In the genomic region with DNA sequence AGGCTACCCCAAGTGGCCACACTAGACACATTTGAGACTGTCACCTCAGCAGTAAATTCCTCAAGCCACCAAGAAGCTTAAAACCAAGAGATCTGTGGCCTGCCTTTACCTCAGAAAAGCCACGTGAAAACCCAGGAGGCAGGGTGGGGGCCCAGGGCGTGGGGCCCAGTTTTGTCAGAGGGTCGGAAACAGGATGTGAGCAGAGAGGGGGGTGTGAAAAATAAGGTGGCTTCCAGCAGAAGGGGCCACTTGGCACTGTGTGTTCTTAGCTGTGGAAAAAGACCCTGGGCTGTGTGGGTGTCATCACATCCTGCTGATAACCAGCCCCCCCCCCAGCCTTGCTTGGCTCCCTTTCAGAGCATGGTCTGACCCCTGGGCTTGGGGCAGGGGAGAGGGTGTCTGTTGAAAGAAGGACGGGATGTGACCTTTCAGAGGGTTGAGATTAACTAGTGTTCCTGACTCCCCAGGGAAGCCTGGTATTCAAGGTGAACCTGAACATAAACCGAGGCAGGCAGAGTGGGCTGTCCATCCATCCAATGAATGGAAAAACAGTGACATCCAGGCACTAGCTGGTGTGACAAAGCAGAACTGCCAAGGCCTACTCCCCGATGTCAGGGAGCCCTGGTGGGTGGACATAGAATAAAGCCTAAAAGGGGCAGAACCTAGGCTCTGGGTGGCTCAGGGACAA, we compare ENCODE assay signal across 11 mouse cellular contexts. TPM values are rescaled to one million over a fixed set of nuclear protein-coding genes. Genes with fewer than 3 reads are reported as not detected.
DNase-seq lines count a peak whose midpoint lies in the region; ATAC-seq and TF ChIP-seq lines count a peak whose summit lies in the region.
"Had no signal": no experiment of that assay in that cellular context is flagged by ENCODE, and none has a peak within 500 bp of the region (broad histone marks: within the 10 kb centered on the region; RNA-seq: fewer than 3 reads in every experiment).

No protein-coding gene starts in this region.

- no peak for TF ChIP-seq CTCF in gastrocnemius, adult 2 months (IDR thresholded peaks at IDR 0.05)

- intact Hi-C loops in left cerebral cortex, postnatal 10 days (cut with DNase I): no loop called here
- intact Hi-C loops in gastrocnemius, adult 2 months (cut with DNase I): no loop called here
- intact Hi-C loops in left cerebral cortex, postnatal 25 days (cut with DNase I): no loop called here

- H3K4me3 ChIP-seq in gastrocnemius, adult 2 months: no peak overlapping the region
- H3K4me3 ChIP-seq: hindbrain, embryonic 13.5 days; limb, embryonic 12.5 days had no signal

- ATAC-seq in inflammation-experienced regulatory T-cells, adult 6 months: peak; percentile 67
- peak; percentile 59 for ATAC-seq in neutrophil, adult 5-6 weeks (ENCODE audit: extremely low read depth, insufficient number of reproducible peaks, low FRiP score, poor library complexity, severe bottlenecking)

- no peak overlapping the region for H3K27ac ChIP-seq in gastrocnemius, adult 2 months
- H3K27ac ChIP-seq: hindbrain, embryonic 13.5 days; limb, embryonic 12.5 days had no signal

- DNase-seq in B cell, adult 2 months: peak; percentile 84 to 86
- peak; percentile 87 to 93 for DNase-seq in CD8-positive naive resting alpha-beta T cell, adult 2 months (ENCODE audit: low read depth in 2 of 2, low spot score in 2 of 2)
- no peak for DNase-seq in cerebellum, adult 9-11 months
- no peak for DNase-seq in left cerebral cortex, postnatal 10 days (ENCODE audit: extremely low spot score in 1 of 2, low spot score in 2 of 2)
- DNase-seq in gastrocnemius, adult 2 months: no peak
- no peak for DNase-seq in left cerebral cortex, postnatal 25 days (ENCODE audit: low spot score in 2 of 2)
- DNase-seq: cerebellum, adult 11-12 months had no signal

RNA-seq across cellular contexts. Expression of a gene that starts 21.3 kb away (rescaled TPM):
- polyA plus RNA-seq in inflammation-experienced regulatory T-cells, adult 6 months (2017; shearing (Covaris generic)): 10 to 100 TPM; 26.0 to 29.5 (median 27.9) TPM
- total RNA-seq in neutrophil, adult 5-6 weeks (2017): 175 and 211 TPM in 2 replicates
- 1 to 10 TPM; 4.5 to 6.1 TPM for total RNA-seq in left cerebral cortex, postnatal 10 days (2021)
- total RNA-seq in gastrocnemius, adult 2 months (2021): 1 to 10 TPM in 1 of 2 experiments, under 1 TPM in 1; 0.59 to 1.2 TPM
- 1 to 10 TPM; 2.3 to 2.8 TPM for total RNA-seq in left cerebral cortex, postnatal 25 days (2021)

RNA-seq across cellular contexts. Expression of a gene that starts 23.8 kb away (rescaled TPM):
- polyA plus RNA-seq in inflammation-experienced regulatory T-cells, adult 6 months (2017; shearing (Covaris generic)): under 1 TPM in 2 of 3 experiments, not detected in 1; 0.21 to 0.35 TPM
- 1.2 and 1.5 TPM in 2 replicates for total RNA-seq in neutrophil, adult 5-6 weeks (2017)
- not detected for total RNA-seq in left cerebral cortex, postnatal 10 days (2021)
- under 1 TPM in 1 of 2 experiments, not detected in 1; 0.25 TPM for total RNA-seq in gastrocnemius, adult 2 months (2021)
- not detected for total RNA-seq in left cerebral cortex, postnatal 25 days (2021)
- polyA plus RNA-seq: hindbrain, embryonic 13.5 days; limb, embryonic 12.5 days had no signal

RNA-seq across cellular contexts. Expression of a gene that starts 44.6 kb away (rescaled TPM):
- polyA plus RNA-seq in inflammation-experienced regulatory T-cells, adult 6 months (2017; shearing (Covaris generic)): 10 to 100 TPM; 25.3 to 34.8 (median 28.0) TPM
- total RNA-seq in neutrophil, adult 5-6 weeks (2017): 110 and 111 TPM in 2 replicates
- 100 to 1,000 TPM; 189 to 201 TPM for total RNA-seq in left cerebral cortex, postnatal 10 days (2021)
- 100 to 1,000 TPM in 1 of 2 experiments, 10 to 100 TPM in 1; 88.9 to 152 TPM for total RNA-seq in gastrocnemius, adult 2 months (2021)
- 100 to 1,000 TPM; 108 to 119 TPM for total RNA-seq in left cerebral cortex, postnatal 25 days (2021)

RNA-seq across cellular contexts. Expression of a gene that starts 48.4 kb away (rescaled TPM):
- under 1 TPM in 1 of 3 experiments, not detected in 2; 0.13 TPM for polyA plus RNA-seq in inflammation-experienced regulatory T-cells, adult 6 months (2017; shearing (Covaris generic))
- not detected in 2 replicates for total RNA-seq in neutrophil, adult 5-6 weeks (2017)
- total RNA-seq in left cerebral cortex, postnatal 10 days (2021): under 1 TPM; 0.45 to 0.81 TPM
- total RNA-seq in gastrocnemius, adult 2 months (2021): under 1 TPM; 0.39 to 0.69 TPM
- total RNA-seq in left cerebral cortex, postnatal 25 days (2021): 1 to 10 TPM in 1 of 2 experiments, under 1 TPM in 1; 0.39 to 1.1 TPM

Comparison
In these comparisons a context has a peak if more than half of its experiments do, and no peak if none do; other contexts are left out.
1. DNase-seq: peak in B cell, adult 2 months (2 of 2) and CD8-positive naive resting alpha-beta T cell, adult 2 months (2 of 2); none in cerebellum, adult 9-11 months (single experiment), left cerebral cortex, postnatal 10 days (0 of 2), gastrocnemius, adult 2 months (single experiment) and left cerebral cortex, postnatal 25 days (0 of 2).
2. RNA of a gene that starts 21.3 kb away (total RNA-seq): 175 to 211 TPM in neutrophil, adult 5-6 weeks; 4.5 to 6.1 TPM in left cerebral cortex, postnatal 10 days, 2.3 to 2.8 TPM in left cerebral cortex, postnatal 25 days and 0.59 to 1.2 TPM in gastrocnemius, adult 2 months; every median in the first group is over 10 times any median in the second.